Mouse (Mus musculus): ENCODE data around the gene Pola2.

- no peak for TF ChIP-seq CTCF (IDR thresholded peaks at IDR 0.05; ENCODE audit: control insufficient read depth, insufficient read depth, insufficient read length)
- TF ChIP-seq MYOD1 (IDR thresholded peaks at IDR 0.05; ENCODE audit: control insufficient read depth, insufficient read length, low read depth), result no peak
- no peak for TF ChIP-seq FOSL1 (IDR thresholded peaks at IDR 0.05; ENCODE audit: insufficient read depth, low read length, poor library complexity, severe bottlenecking)
- TF ChIP-seq CEBPB (IDR thresholded peaks at IDR 0.05; ENCODE audit: low read depth), result no peak
- no peak for TF ChIP-seq USF1 (IDR thresholded peaks at IDR 0.05; ENCODE audit: low read depth)
Observed at GRCm38 (mm10) chr19:5935691-5936090, 28.3 kb downstream of the Pola2 start.
